9 mouse cellular contexts compared by ENCODE assay signal in the genomic region with DNA sequence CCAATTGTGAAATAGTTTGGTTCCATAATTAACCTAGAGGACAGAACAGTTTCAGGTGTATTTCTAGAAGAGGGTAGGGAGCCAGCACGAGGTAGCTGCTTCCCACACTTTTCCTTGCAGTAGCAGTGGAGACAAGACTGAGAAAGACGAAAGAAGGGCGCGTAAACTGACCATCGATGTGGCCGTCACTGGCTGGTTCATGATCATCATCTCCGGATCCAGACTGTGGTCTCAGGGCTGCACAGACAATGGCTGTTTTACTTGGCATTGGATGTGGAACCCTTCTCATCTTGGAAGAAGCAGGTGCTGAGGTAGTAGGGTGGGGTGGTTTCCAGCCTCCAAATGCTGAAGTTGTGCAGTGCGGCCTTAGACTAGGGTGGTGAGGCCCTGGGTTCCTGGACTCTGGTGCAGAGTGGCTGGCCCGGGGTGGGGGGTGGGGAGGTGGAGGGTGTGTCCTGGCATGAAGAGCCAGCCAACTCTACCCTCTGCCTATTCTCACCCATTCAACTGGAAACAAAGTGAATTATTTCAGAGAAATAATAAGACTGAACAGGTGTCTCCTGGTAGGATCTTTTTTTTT. TPM values are rescaled to one million over a fixed set of nuclear protein-coding genes. Genes with fewer than 3 reads are reported as not detected.
DNase-seq lines count a peak whose midpoint lies in the region; ATAC-seq and TF ChIP-seq lines count a peak whose summit lies in the region.
"Had no signal": no experiment of that assay in that cellular context is flagged by ENCODE, and none has a peak within 500 bp of the region (broad histone marks: within the 10 kb centered on the region; RNA-seq: fewer than 3 reads in every experiment).

No protein-coding gene starts in this region.

- peak overlapping the region; percentile 57 for H3K4me3 ChIP-seq in kidney, embryonic 15.5 days (replicated peaks)
- peak overlapping the region; percentile 58 for H3K4me3 ChIP-seq in embryonic facial prominence, embryonic 11.5 days (ENCODE audit: low read depth, low read length)
- peak overlapping the region; percentile 65; the same call in 1 of the 2 replicates for H3K4me3 ChIP-seq in intestine, embryonic 15.5 days (replicated peaks)
- H3K4me3 ChIP-seq in midbrain, postnatal 0 days (ENCODE audit: low read depth, low read length), result peak overlapping the region; percentile 47; the same call in 1 of the 2 replicates

- 36% methylated on average over 9 of the region's 9 CpGs for WGBS in kidney, embryonic 15.5 days
- 32% methylated on average over 9 of the region's 9 CpGs for WGBS in embryonic facial prominence, embryonic 11.5 days
- WGBS in intestine, embryonic 15.5 days, result 47% methylated on average over 9 of the region's 9 CpGs
- WGBS in midbrain, postnatal 0 days, result 35% methylated on average over 9 of the region's 9 CpGs

- no peaks in the 10 kb centered on the region for H3K36me3 ChIP-seq in kidney, embryonic 15.5 days
- no peaks in the 10 kb centered on the region for H3K36me3 ChIP-seq in embryonic facial prominence, embryonic 11.5 days (replicated peaks; ENCODE audit: control insufficient read depth, insufficient read depth, low read depth, low read length)
- no peaks in the 10 kb centered on the region for H3K36me3 ChIP-seq in intestine, embryonic 15.5 days
- H3K36me3 ChIP-seq in midbrain, postnatal 0 days (ENCODE audit: insufficient read depth, low read length), result no peaks in the 10 kb centered on the region

- ATAC-seq in kidney, embryonic 15.5 days (replicated peaks; ENCODE audit: low FRiP score), result no peak
- ATAC-seq in embryonic facial prominence, embryonic 11.5 days (replicated peaks; ENCODE audit: insufficient number of reproducible peaks, low FRiP score, low TSS enrichment, low read depth), result no peak
- ATAC-seq in intestine, embryonic 15.5 days, result no peak
- ATAC-seq in midbrain, postnatal 0 days (ENCODE audit: low FRiP score), result no peak

- peak overlapping the region; percentile 72 for H3K4me2 ChIP-seq in kidney, embryonic 15.5 days
- peak overlapping the region; percentile 85 for H3K4me2 ChIP-seq in embryonic facial prominence, embryonic 11.5 days (ENCODE audit: low read depth, low read length)
- H3K4me2 ChIP-seq in intestine, embryonic 15.5 days (replicated peaks), result peak overlapping the region; percentile 81
- peak overlapping the region; percentile 84 for H3K4me2 ChIP-seq in midbrain, postnatal 0 days (ENCODE audit: low read depth, low read length, poor library complexity, severe bottlenecking)

- H3K27me3 ChIP-seq in kidney, embryonic 15.5 days, result no peaks in the 10 kb centered on the region; the same call in 1 of the 2 replicates
- H3K27me3 ChIP-seq in embryonic facial prominence, embryonic 11.5 days (ENCODE audit: control insufficient read depth, insufficient read depth, low read length), result no peaks in the 10 kb centered on the region
- H3K27me3 ChIP-seq in intestine, embryonic 15.5 days (replicated peaks), result no peaks in the 10 kb centered on the region
- no peaks in the 10 kb centered on the region for H3K27me3 ChIP-seq in midbrain, postnatal 0 days (ENCODE audit: insufficient read depth, low read length)

- peaks cover 10% of the 10 kb centered on the region; the same call in 1 of the 2 replicates for H3K4me1 ChIP-seq in kidney, embryonic 15.5 days
- H3K4me1 ChIP-seq in embryonic facial prominence, embryonic 11.5 days (ENCODE audit: control insufficient read depth, insufficient read depth, low read length), result no peaks in the 10 kb centered on the region
- peaks cover 5% of the 10 kb centered on the region; the same call in 1 of the 2 replicates for H3K4me1 ChIP-seq in intestine, embryonic 15.5 days (replicated peaks)
- H3K4me1 ChIP-seq in midbrain, postnatal 0 days (ENCODE audit: insufficient read depth, low read length), result no peaks in the 10 kb centered on the region

- intact Hi-C loops in gastrocnemius, postnatal 36 days (cut with DNase I), result loop anchor here (5.0 kb wide), 1 partner anchor 49 kb away; no protein-coding TSS in a partner anchor

- no peak overlapping the region for H3K27ac ChIP-seq in kidney, embryonic 15.5 days
- no peak overlapping the region for H3K27ac ChIP-seq in embryonic facial prominence, embryonic 11.5 days (replicated peaks; ENCODE audit: low read depth, low read length)
- H3K27ac ChIP-seq in intestine, embryonic 15.5 days, result no peak overlapping the region
- H3K27ac ChIP-seq in midbrain, postnatal 0 days (ENCODE audit: low read depth, low read length), result peak overlapping the region; percentile 91

- H3K9ac ChIP-seq in kidney, embryonic 15.5 days, result peak overlapping the region; percentile 51; the same call in 1 of the 2 replicates
- peak overlapping the region; percentile 82 for H3K9ac ChIP-seq in embryonic facial prominence, embryonic 11.5 days (replicated peaks; ENCODE audit: low read length)
- H3K9ac ChIP-seq in intestine, embryonic 15.5 days, result peak overlapping the region; percentile 67
- no peak overlapping the region; the same call in 1 of the 2 replicates for H3K9ac ChIP-seq in midbrain, postnatal 0 days (replicated peaks; ENCODE audit: low read length, poor library complexity, severe bottlenecking)

- TF ChIP-seq CTCF in midbrain, postnatal 0 days (IDR thresholded peaks at IDR 0.05), result no peak

- H3K9me3 ChIP-seq in kidney, embryonic 15.5 days (replicated peaks), result no peaks in the 10 kb centered on the region
- H3K9me3 ChIP-seq in embryonic facial prominence, embryonic 11.5 days (replicated peaks; ENCODE audit: control insufficient read depth, low read length), result no peaks in the 10 kb centered on the region
- no peaks in the 10 kb centered on the region for H3K9me3 ChIP-seq in intestine, embryonic 15.5 days
- no peaks in the 10 kb centered on the region for H3K9me3 ChIP-seq in midbrain, postnatal 0 days (ENCODE audit: low read length)

- DNase-seq in kidney, postnatal 25 days, result no peak
- no peak for DNase-seq in embryonic facial prominence, embryonic 11.5 days (ENCODE audit: low spot score)
- no peak for DNase-seq in midbrain, postnatal 0 days (ENCODE audit: low spot score)
- DNase-seq in gastrocnemius, postnatal 36 days, result no peak
- no peak for DNase-seq in cerebellum, adult 11 months
- DNase-seq in adrenal gland, adult 18-20 months (ENCODE audit: low spot score in 2 of 2), result no peak
- DNase-seq: right cerebral cortex, postnatal 14 days had no signal

RNA-seq across cellular contexts. Expression of gene Larp1, which starts 45.5 kb away (rescaled TPM):
- 17.7 and 19.3 TPM in 2 replicates for polyA plus RNA-seq in kidney, embryonic 15.5 days (2015; fragmentation: Nextera tagmentation; extraction: Ambion mirVana)
- polyA plus RNA-seq in embryonic facial prominence, embryonic 11.5 days (2014; fragmentation: Nextera tagmentation; extraction: Ambion mirVana), result 14.7 and 15.2 TPM in 2 replicates
- polyA plus RNA-seq in intestine, embryonic 15.5 days (2015; fragmentation: Nextera tagmentation; extraction: Ambion mirVana), result 21.1 and 23.5 TPM in 2 replicates
- 51.8 and 53.1 TPM in 2 replicates for total RNA-seq in midbrain, postnatal 0 days (2014; rRNA removed)
- polyA plus RNA-seq in midbrain, postnatal 0 days (2015; fragmentation: Nextera tagmentation; extraction: Ambion mirVana), result 14.7 and 15.7 TPM in 2 replicates
- 10 to 100 TPM; 81.7 to 82.8 TPM for total RNA-seq in gastrocnemius, postnatal 36 days (2021)
- total RNA-seq in adrenal gland, adult 18-20 months (2021), result 100 to 1,000 TPM in 1 of 2 experiments, 10 to 100 TPM in 1; 85.2 to 122 TPM
